Mouse (Mus musculus) limb, embryonic 13.5 days (tissue): Measurements from ENCODE around the gene Scamp5. TPM values are rescaled to one million over a fixed set of nuclear protein-coding genes. Genes with fewer than 3 reads are reported as not detected.

ENCODE experiments used
- ATAC-seq: fragments of 200-750 bp; cut with Nextera tagmentation; 2 replicates; pipeline ENCODE4 v1.8.0; 2017; ENCODE audit warnings: low read depth, moderate number of reproducible peaks, moderate TSS enrichment; ENCODE audit not compliant: low FRiP score
- H3K27ac ChIP-seq: fragments of 300-500 bp; sonication (generic); 2 replicates; pipeline ENCODE4 v1.5.1; 2015; ENCODE audit warnings: inconsistent platforms, mild to moderate bottlenecking, moderate library complexity
- H3K27me3 ChIP-seq: fragments of 300-500 bp; sonication (generic); 2 replicates; pipeline ENCODE4 v1.6.1; 2015; ENCODE audit warnings: mild to moderate bottlenecking, inconsistent platforms
- H3K36me3 ChIP-seq: fragments of 300-500 bp; sonication (generic); 2 replicates; pipeline ENCODE4 v1.6.1; 2015; ENCODE audit warnings: inconsistent platforms, mild to moderate bottlenecking, moderate library complexity
- H3K4me1 ChIP-seq: fragments of 300-500 bp; sonication (generic); 2 replicates; pipeline ENCODE4 v1.6.1; 2015; ENCODE audit warnings: inconsistent platforms
- H3K4me2 ChIP-seq: fragments of 300-500 bp; sonication (generic); replicated peaks from 2 replicates; pipeline ENCODE4 v1.6.1; 2015; ENCODE audit warnings: inconsistent platforms, mild to moderate bottlenecking, moderate library complexity
- H3K4me3 ChIP-seq: fragments of 300-500 bp; sonication (generic); 2 replicates; pipeline ENCODE4 v1.5.1; 2015; ENCODE audit warnings: moderate library complexity, mild to moderate bottlenecking, inconsistent platforms
- H3K9ac ChIP-seq: fragments of 300-500 bp; sonication (generic); 2 replicates; pipeline ENCODE4 v1.6.1; 2015; ENCODE audit warnings: mild to moderate bottlenecking, inconsistent platforms
- H3K9me3 ChIP-seq: fragments of 300-500 bp; sonication (generic); 2 replicates; pipeline ENCODE4 v1.6.1; 2016; ENCODE audit warnings: inconsistent platforms
- WGBS: fragments of 180-500 bp; shearing (Covaris S2); methylation state at CpG from one replicate; pipeline ENCODE4 v1.1.7; 2015; 5-methylcytosine and 5-hydroxymethylcytosine counted together
- polyA plus RNA-seq: library from polyadenylated mRNA; unstranded; fragments of >200 nt; fragmentation: Nextera tagmentation; extraction: Ambion mirVana; gene quantifications from 2 replicates; pipeline ENCODE4 v1.2.1, GENCODE M21; 2015

The Scamp5 gene
- polyA plus RNA-seq, 1 experiment from 2014 or later: 12.9 TPM

GRCm38 (mm10) chr9:57494970-57495369 lies 27.1 kb upstream of the Scamp5 start:
- no peak overlapping the region for H3K9ac ChIP-seq
- no peak overlapping the region for H3K4me2 ChIP-seq
- ATAC-seq: no peak
- no peaks in the 10 kb centered on the region for H3K9me3 ChIP-seq
- H3K4me1 ChIP-seq: no peaks in the 10 kb centered on the region
- no peaks in the 10 kb centered on the region for H3K36me3 ChIP-seq
- H3K4me3 ChIP-seq: no peak overlapping the region
- peaks cover 32% of the 10 kb centered on the region for H3K27me3 ChIP-seq
- no peak overlapping the region for H3K27ac ChIP-seq

- no peak overlapping the region for H3K9ac ChIP-seq
- H3K9me3 ChIP-seq: no peaks in the 10 kb centered on the region
- H3K27ac ChIP-seq: no peak overlapping the region
- H3K4me1 ChIP-seq: no peaks in the 10 kb centered on the region
- 91% methylated on average over 2 of the region's 2 CpGs for WGBS
- no peak overlapping the region for H3K4me3 ChIP-seq
- H3K27me3 ChIP-seq: peaks cover 18% of the 10 kb centered on the region
- H3K36me3 ChIP-seq: no peaks in the 10 kb centered on the region
- no peak overlapping the region for H3K4me2 ChIP-seq
- ATAC-seq: no peak
Observed at GRCm38 (mm10) chr9:57493532-57493931, 25.7 kb upstream of the Scamp5 start.

- ATAC-seq: no peak
- H3K27me3 ChIP-seq: peaks cover 10% of the 10 kb centered on the region; the same call in 1 of the 2 replicates
- H3K9ac ChIP-seq: no peak overlapping the region
- no peak overlapping the region for H3K27ac ChIP-seq
- H3K4me3 ChIP-seq: no peak overlapping the region
- H3K36me3 ChIP-seq: no peaks in the 10 kb centered on the region
- WGBS: 72% methylated on average over 7 of the region's 7 CpGs
- no peaks in the 10 kb centered on the region for H3K4me1 ChIP-seq
- no peaks in the 10 kb centered on the region for H3K9me3 ChIP-seq
- H3K4me2 ChIP-seq: no peak overlapping the region
Observed at GRCm38 (mm10) chr9:57487807-57488206, 19.9 kb upstream of the Scamp5 start.

- Histone ChIP-seq H3K4me2 (no peak overlapping the region), H3K9ac (no peak overlapping the region), H3K9me3 (no peaks in the 10 kb centered on the region), H3K27me3 (peaks cover 10% of the 10 kb centered on the region; the same call in 1 of the 2 replicates), H3K36me3 (no peaks in the 10 kb centered on the region), H3K4me3 (no peak overlapping the region), H3K27ac (no peak overlapping the region), H3K4me1 (no peaks in the 10 kb centered on the region)
- no peak for ATAC-seq
- 13% methylated on average over 7 of the region's 7 CpGs for WGBS
Observed at GRCm38 (mm10) chr9:57485774-57486173, 17.9 kb upstream of the Scamp5 start.

GRCm38 (mm10) chr9:57468914-57469313 lies 1.1 kb upstream of the Scamp5 start:
- H3K27me3 ChIP-seq: peaks cover 13% of the 10 kb centered on the region
- H3K4me2 ChIP-seq: no peak overlapping the region
- no peak overlapping the region for H3K4me3 ChIP-seq
- WGBS: 74% methylated on average over 4 of the region's 4 CpGs
- no peak overlapping the region for H3K9ac ChIP-seq
- ATAC-seq: no peak
- no peak overlapping the region for H3K27ac ChIP-seq
- no peaks in the 10 kb centered on the region for H3K36me3 ChIP-seq
- H3K4me1 ChIP-seq: peaks cover 10% of the 10 kb centered on the region
- H3K9me3 ChIP-seq: no peaks in the 10 kb centered on the region

GRCm38 (mm10) chr9:57467271-57467771 lies 539 bp downstream of the Scamp5 start:
- Histone ChIP-seq H3K36me3 (no peaks in the 10 kb centered on the region), H3K27ac (no peak overlapping the region; the same call in 1 of the 2 replicates), H3K27me3 (peaks cover 13% of the 10 kb centered on the region), H3K9ac (peak overlapping the region; percentile 79), H3K4me3 (peak overlapping the region; percentile 68), H3K4me2 (peak overlapping the region; percentile 88), H3K9me3 (no peaks in the 10 kb centered on the region), H3K4me1 (peaks cover 10% of the 10 kb centered on the region)
- under 1% methylated on average over 18 of the region's 18 CpGs for WGBS
- ATAC-seq: peak; percentile 49

GRCm38 (mm10) chr9:57466101-57466500 lies 1.8 kb downstream of the Scamp5 start:
- Histone ChIP-seq H3K9ac (no peak overlapping the region), H3K4me2 (no peak overlapping the region), H3K36me3 (no peaks in the 10 kb centered on the region), H3K4me3 (no peak overlapping the region), H3K27ac (no peak overlapping the region), H3K9me3 (no peaks in the 10 kb centered on the region), H3K4me1 (peaks cover 10% of the 10 kb centered on the region), H3K27me3 (peaks cover 13% of the 10 kb centered on the region)
- no peak for ATAC-seq
- 72% methylated on average over 3 of the region's 3 CpGs for WGBS

GRCm38 (mm10) chr9:57462866-57463265 lies 5.0 kb downstream of the Scamp5 start:
- H3K4me1 ChIP-seq: peaks cover 10% of the 10 kb centered on the region
- WGBS: 83% methylated on average over 6 of the region's 6 CpGs
- ATAC-seq: no peak

GRCm38 (mm10) chr9:57459707-57460106 lies 8.2 kb downstream of the Scamp5 start:
- Histone ChIP-seq H3K36me3 (no peaks in the 10 kb centered on the region), H3K27ac (no peak overlapping the region), H3K27me3 (no peaks in the 10 kb centered on the region), H3K4me1 (no peaks in the 10 kb centered on the region), H3K9me3 (no peaks in the 10 kb centered on the region), H3K4me3 (no peak overlapping the region), H3K4me2 (no peak overlapping the region), H3K9ac (no peak overlapping the region)
- ATAC-seq: no peak
- WGBS: 92% methylated on average over 2 of the region's 2 CpGs

More at GRCm38 (mm10) chr9:57462866-57463265, 5.0 kb downstream of the Scamp5 start:
- no peak overlapping the region for H3K4me2 ChIP-seq
- H3K36me3 ChIP-seq: no peaks in the 10 kb centered on the region
- H3K9me3 ChIP-seq: no peaks in the 10 kb centered on the region
- no peak overlapping the region for H3K4me3 ChIP-seq
- no peak overlapping the region for H3K9ac ChIP-seq
- peaks cover 13% of the 10 kb centered on the region for H3K27me3 ChIP-seq
- H3K27ac ChIP-seq: no peak overlapping the region

GRCm38 (mm10) chr9:57453516-57453915 lies 14.3 kb downstream of the Scamp5 start:
- no peak for ATAC-seq
- Histone ChIP-seq H3K4me1 (no peaks in the 10 kb centered on the region), H3K9ac (no peak overlapping the region), H3K36me3 (peaks cover 10% of the 10 kb centered on the region), H3K4me2 (no peak overlapping the region), H3K27me3 (no peaks in the 10 kb centered on the region), H3K27ac (no peak overlapping the region), H3K9me3 (no peaks in the 10 kb centered on the region), H3K4me3 (no peak overlapping the region)
- 91% methylated on average over 4 of the region's 4 CpGs for WGBS

- Histone ChIP-seq H3K4me1 (no peaks in the 10 kb centered on the region), H3K4me2 (no peak overlapping the region), H3K9ac (no peak overlapping the region), H3K36me3 (peaks cover 10% of the 10 kb centered on the region), H3K9me3 (no peaks in the 10 kb centered on the region), H3K27me3 (no peaks in the 10 kb centered on the region), H3K27ac (no peak overlapping the region), H3K4me3 (no peak overlapping the region)
- 75% methylated on average over 8 of the region's 8 CpGs for WGBS
- ATAC-seq: no peak
Observed at GRCm38 (mm10) chr9:57452624-57453462, 15.0 kb downstream of the Scamp5 start.

GRCm38 (mm10) chr9:57449715-57450114 lies 18.1 kb downstream of the Scamp5 start:
- Histone ChIP-seq H3K27me3 (no peaks in the 10 kb centered on the region), H3K36me3 (peaks cover 23% of the 10 kb centered on the region), H3K4me2 (no peak overlapping the region), H3K27ac (no peak overlapping the region), H3K9ac (no peak overlapping the region), H3K9me3 (no peaks in the 10 kb centered on the region), H3K4me3 (no peak overlapping the region), H3K4me1 (no peaks in the 10 kb centered on the region)
- ATAC-seq: no peak
- WGBS: 67% methylated on average over 1 of the region's 1 CpGs
